Mouse (Mus musculus): ENCODE results near the gene Mn1. TPM values are rescaled to one million over a fixed set of nuclear protein-coding genes. Genes with fewer than 3 reads are reported as not detected.

The Mn1 gene
- polyA plus RNA-seq, 1 experiment from 2014 or later: 1.00 TPM

DNA sequence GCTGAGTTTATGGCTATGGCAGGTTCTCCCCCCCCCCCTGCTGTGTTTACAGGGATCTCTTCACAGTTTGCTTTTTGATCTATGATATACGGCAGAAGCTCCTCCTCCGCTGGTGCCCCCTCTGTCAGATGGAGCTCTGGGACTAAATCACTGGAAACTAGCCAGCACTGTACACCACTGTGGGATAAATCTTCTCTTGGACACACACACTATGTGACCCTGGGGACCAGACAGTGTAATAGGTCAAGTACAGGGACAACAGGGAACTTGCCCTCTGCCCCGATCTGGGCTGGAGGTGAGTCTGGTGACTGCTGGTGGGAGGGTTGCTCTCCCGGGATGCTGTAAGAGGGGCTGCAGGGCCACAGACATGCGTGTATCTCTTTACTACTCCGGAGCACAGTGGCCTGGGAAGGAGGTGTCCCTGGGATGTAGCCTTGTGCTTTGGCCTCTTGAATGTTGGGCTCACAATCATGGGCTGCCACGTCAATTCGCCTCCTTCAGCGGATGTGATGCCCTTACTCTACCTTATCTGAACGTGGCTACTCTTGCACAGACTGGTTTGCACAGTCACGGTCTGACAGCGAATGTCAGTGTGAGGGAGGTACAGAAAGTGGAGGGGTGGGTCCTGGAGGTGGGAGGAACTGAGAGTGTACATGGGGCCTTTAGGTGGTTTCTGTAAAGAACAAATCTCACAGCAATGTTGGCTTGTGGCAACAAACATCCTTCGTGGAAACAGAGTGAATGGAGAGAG lies 84.7 kb downstream of the Mn1 start:
- TF ChIP-seq EP300 (IDR thresholded peaks at IDR 0.05; ENCODE audit: low read depth): no peak
- TF ChIP-seq CTCF (IDR thresholded peaks at IDR 0.05; ENCODE audit: low read depth): no peak
- Histone ChIP-seq H3K9ac (replicated peaks) (no peak overlapping the region), H3K27ac (ENCODE audit: low read depth) (no peak overlapping the region), H3K9me3 (ENCODE audit: low read length) (no peaks in the 10 kb centered on the region), H3K4me3 (ENCODE audit: low read depth, low read length) (no peak overlapping the region), H3K36me3 (replicated peaks; ENCODE audit: insufficient read depth, low read length) (no peaks in the 10 kb centered on the region), H3K4me1 (ENCODE audit: insufficient read depth) (peaks cover 24% of the 10 kb centered on the region), H3K4me2 (ENCODE audit: low read depth, low read length) (no peak overlapping the region), H3K27me3 (ENCODE audit: insufficient read depth, low read length) (no peaks in the 10 kb centered on the region)
- ATAC-seq (peak; percentile 33; the same call in 1 of the 2 replicates), DNase-seq (no peak)
- WGBS (ENCODE audit: insufficient replicate concordance): 39% methylated on average over 13 of the region's 13 CpGs

DNA sequence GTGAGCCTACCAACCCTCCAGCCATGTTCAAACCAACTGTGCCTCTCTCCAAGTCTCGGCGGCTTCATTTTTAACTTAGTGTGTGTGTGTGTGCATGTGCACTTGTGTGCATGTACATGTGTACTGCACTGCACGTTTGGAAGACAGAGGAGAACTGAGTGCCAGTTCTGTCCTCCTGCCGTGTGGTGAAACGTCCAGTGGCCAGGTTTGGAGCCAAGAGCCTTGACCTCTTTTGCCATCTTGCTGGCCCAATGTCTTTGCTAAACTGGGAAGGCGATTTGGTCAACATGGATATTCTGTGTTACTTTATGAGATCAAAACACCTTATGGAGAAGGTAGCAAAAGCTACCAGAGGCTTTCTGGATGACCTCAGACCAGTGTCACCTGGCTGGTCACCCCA lies 88.1 kb downstream of the Mn1 start:
- H3K27ac ChIP-seq (ENCODE audit: low read depth): no peak overlapping the region
- peaks cover 54% of the 10 kb centered on the region for H3K4me1 ChIP-seq (ENCODE audit: insufficient read depth)
- H3K9ac ChIP-seq (replicated peaks): no peak overlapping the region
- WGBS (ENCODE audit: insufficient replicate concordance): 77% methylated on average over 6 of the region's 6 CpGs
- TF ChIP-seq CTCF (IDR thresholded peaks at IDR 0.05; ENCODE audit: low read depth): no peak
- TF ChIP-seq EP300 (IDR thresholded peaks at IDR 0.05; ENCODE audit: low read depth): no peak
- H3K4me2 ChIP-seq (ENCODE audit: low read depth, low read length): no peak overlapping the region
- H3K36me3 ChIP-seq (replicated peaks; ENCODE audit: insufficient read depth, low read length): no peaks in the 10 kb centered on the region
- H3K4me3 ChIP-seq (ENCODE audit: low read depth, low read length): no peak overlapping the region
- ATAC-seq (no peak), DNase-seq (no peak)
- no peaks in the 10 kb centered on the region for H3K27me3 ChIP-seq (ENCODE audit: insufficient read depth, low read length)
- H3K9me3 ChIP-seq (ENCODE audit: low read length): no peaks in the 10 kb centered on the region

DNA sequence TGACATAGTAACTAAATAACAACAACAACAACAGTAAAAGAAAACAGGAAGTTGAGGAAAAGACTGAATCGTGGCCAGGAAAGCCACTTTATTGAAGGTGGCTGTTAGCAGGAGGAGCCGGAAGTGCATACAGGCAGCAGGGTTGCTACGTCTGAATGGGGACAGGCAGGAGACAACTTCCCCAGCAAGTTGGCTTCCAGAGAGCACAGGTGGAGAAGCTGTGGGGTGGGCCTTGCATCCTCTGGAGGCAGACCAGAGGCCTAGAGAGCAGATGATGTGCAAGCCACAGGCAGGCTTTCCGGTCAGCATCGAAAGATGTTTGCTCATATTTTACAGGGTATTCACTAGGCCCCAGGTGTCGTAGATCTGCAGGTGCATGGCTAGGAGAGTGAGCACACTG lies 88.7 kb downstream of the Mn1 start:
- no peaks in the 10 kb centered on the region for H3K27me3 ChIP-seq (ENCODE audit: insufficient read depth, low read length)
- TF ChIP-seq CTCF (IDR thresholded peaks at IDR 0.05; ENCODE audit: low read depth) (no peak), EP300 (IDR thresholded peaks at IDR 0.05; ENCODE audit: low read depth) (no peak)
- DNase-seq (no peak), ATAC-seq (no peak)
- H3K4me1 ChIP-seq (ENCODE audit: insufficient read depth): peaks cover 60% of the 10 kb centered on the region
- WGBS (ENCODE audit: insufficient replicate concordance): 65% methylated on average over 6 of the region's 6 CpGs
- H3K9me3 ChIP-seq (ENCODE audit: low read length): no peaks in the 10 kb centered on the region
- H3K27ac ChIP-seq (ENCODE audit: low read depth): no peak overlapping the region
- H3K4me3 ChIP-seq (ENCODE audit: low read depth, low read length): no peak overlapping the region
- 0 out of 2 replicates have a peak overlapping the region, but pooled peaks have one; percentile 53 for H3K4me2 ChIP-seq (ENCODE audit: low read depth, low read length)
- H3K9ac ChIP-seq (replicated peaks): no peak overlapping the region
- no peaks in the 10 kb centered on the region for H3K36me3 ChIP-seq (replicated peaks; ENCODE audit: insufficient read depth, low read length)

DNA sequence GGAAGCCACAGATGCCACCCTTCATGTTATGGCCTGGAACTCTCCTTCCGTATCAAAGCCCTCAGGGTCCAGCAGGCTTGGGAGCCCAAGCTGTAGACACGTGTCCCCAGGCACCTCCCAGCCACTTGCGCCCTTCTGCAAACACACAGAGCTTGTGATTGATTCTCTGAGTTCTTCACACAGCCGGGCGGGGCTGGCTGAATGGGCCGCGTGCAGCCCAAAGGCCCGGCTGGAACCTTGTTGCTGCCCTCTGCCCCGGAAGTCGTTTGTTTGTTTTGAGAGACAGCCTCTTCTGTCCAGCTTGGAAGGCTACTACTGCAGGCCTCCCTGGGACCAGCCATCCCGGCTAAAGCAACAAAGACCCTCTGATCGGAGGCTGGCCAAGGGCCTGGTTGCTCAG lies 89.2 kb downstream of the Mn1 start:
- no peak overlapping the region for H3K9ac ChIP-seq (replicated peaks)
- no peak for TF ChIP-seq CTCF (IDR thresholded peaks at IDR 0.05; ENCODE audit: low read depth)
- TF ChIP-seq EP300 (IDR thresholded peaks at IDR 0.05; ENCODE audit: low read depth): no peak
- WGBS (ENCODE audit: insufficient replicate concordance): 29% methylated on average over 12 of the region's 12 CpGs
- H3K9me3 ChIP-seq (ENCODE audit: low read length): no peaks in the 10 kb centered on the region
- peak overlapping the region; percentile 53 for H3K4me2 ChIP-seq (ENCODE audit: low read depth, low read length)
- ATAC-seq: peak; percentile 67
- H3K36me3 ChIP-seq (replicated peaks; ENCODE audit: insufficient read depth, low read length): no peaks in the 10 kb centered on the region
- peak overlapping the region; percentile 44 for H3K27ac ChIP-seq (ENCODE audit: low read depth)
- H3K4me3 ChIP-seq (ENCODE audit: low read depth, low read length): no peak overlapping the region
- H3K27me3 ChIP-seq (ENCODE audit: insufficient read depth, low read length): no peaks in the 10 kb centered on the region
- peak; percentile 69 for DNase-seq
- H3K4me1 ChIP-seq (ENCODE audit: insufficient read depth): peaks cover 60% of the 10 kb centered on the region

Other genes with a start within 250 kb of the Mn1 start
- 37.6 and 40.2 TPM in 2 replicates for gene Pitpnb, start 86.6 kb upstream of the Mn1 start, polyA plus RNA-seq (2015; fragmentation: Nextera tagmentation; extraction: Ambion mirVana)

Data from liver, postnatal 0 days (tissue).